Mouse (Mus musculus): ENCODE measurements at regions not wholly inside any gene's neighbourhood (a gene's known extent, or its start where the extent isn't known, plus 50 kb on each side); places are given as distances from the start of the nearest gene placed in this dataset.
A peak's percentile ranks its signal among the peaks of the same experiment; 100 is the strongest.
"Not testable (repeated sequence)": the region's sequence is repeated elsewhere in the genome, so short reads cannot be mapped to it uniquely, and the experiment has no call there.

GRCm38 (mm10) chr6:67881476-67881875 lies 345.9 kb upstream of the Tacstd2 start:
- H3K4me3 ChIP-seq (ENCODE audit: low read depth, low read length); H3K9me3 ChIP-seq (ENCODE audit: control insufficient read depth, low read length): not testable (repeated sequence)
- WGBS, result 81% methylated on average over 4 of the region's 5 CpGs

GRCm38 (mm10) chr6:67857945-67858344 lies 322.3 kb upstream of the Tacstd2 start:
- not testable (repeated sequence) for H3K4me2 ChIP-seq (replicated peaks; ENCODE audit: low read depth, low read length); ATAC-seq (ENCODE audit: low FRiP score); H3K4me3 ChIP-seq (ENCODE audit: low read depth, low read length); H3K4me1 ChIP-seq (replicated peaks; ENCODE audit: control insufficient read depth, insufficient read depth, low read length); DNase-seq (ENCODE audit: low spot score); H3K27ac ChIP-seq (ENCODE audit: low read depth, low read length); H3K27me3 ChIP-seq (ENCODE audit: control insufficient read depth, insufficient read depth, low read length); H3K9me3 ChIP-seq (ENCODE audit: control insufficient read depth, low read length); H3K36me3 ChIP-seq (ENCODE audit: control insufficient read depth, insufficient read depth, low read length); H3K9ac ChIP-seq (ENCODE audit: low read depth, low read length)
- 29% methylated on average over 1 of the region's 1 CpGs for WGBS

More at GRCm38 (mm10) chr6:67881476-67881875, 345.9 kb upstream of the Tacstd2 start:
- H3K9ac ChIP-seq (ENCODE audit: low read depth, low read length); H3K4me2 ChIP-seq (replicated peaks; ENCODE audit: low read depth, low read length); H3K4me1 ChIP-seq (replicated peaks; ENCODE audit: control insufficient read depth, insufficient read depth, low read length); H3K27ac ChIP-seq (ENCODE audit: low read depth, low read length); H3K36me3 ChIP-seq (ENCODE audit: control insufficient read depth, insufficient read depth, low read length); DNase-seq (ENCODE audit: low spot score); ATAC-seq (ENCODE audit: low FRiP score); H3K27me3 ChIP-seq (ENCODE audit: control insufficient read depth, insufficient read depth, low read length): not testable (repeated sequence)

- H3K4me1 ChIP-seq (replicated peaks; ENCODE audit: control insufficient read depth, insufficient read depth, low read length); H3K27ac ChIP-seq (ENCODE audit: low read depth, low read length); ATAC-seq (ENCODE audit: low FRiP score); H3K9ac ChIP-seq (ENCODE audit: low read depth, low read length); H3K4me2 ChIP-seq (replicated peaks; ENCODE audit: low read depth, low read length); H3K36me3 ChIP-seq (ENCODE audit: control insufficient read depth, insufficient read depth, low read length); H3K27me3 ChIP-seq (ENCODE audit: control insufficient read depth, insufficient read depth, low read length); DNase-seq (ENCODE audit: low spot score); H3K9me3 ChIP-seq (ENCODE audit: control insufficient read depth, low read length); H3K4me3 ChIP-seq (ENCODE audit: low read depth, low read length): not testable (repeated sequence)
- 77% methylated on average over 1 of the region's 1 CpGs for WGBS
Observed at GRCm38 (mm10) chr6:67839486-67839885, 303.9 kb upstream of the Tacstd2 start.

GRCm38 (mm10) chr6:67812478-67812877 lies 276.9 kb upstream of the Tacstd2 start:
- H3K4me3 ChIP-seq (ENCODE audit: low read depth, low read length); H3K4me1 ChIP-seq (replicated peaks; ENCODE audit: control insufficient read depth, insufficient read depth, low read length); H3K9me3 ChIP-seq (ENCODE audit: control insufficient read depth, low read length); H3K27ac ChIP-seq (ENCODE audit: low read depth, low read length); H3K4me2 ChIP-seq (replicated peaks; ENCODE audit: low read depth, low read length); H3K36me3 ChIP-seq (ENCODE audit: control insufficient read depth, insufficient read depth, low read length); H3K27me3 ChIP-seq (ENCODE audit: control insufficient read depth, insufficient read depth, low read length); ATAC-seq (ENCODE audit: low FRiP score); H3K9ac ChIP-seq (ENCODE audit: low read depth, low read length): not testable (repeated sequence)
- WGBS, result 10% methylated on average over 3 of the region's 3 CpGs
- DNase-seq (ENCODE audit: low spot score), result peak; percentile 57

- Histone ChIP-seq H3K27me3 (ENCODE audit: control insufficient read depth, insufficient read depth, low read length) (no peaks in the 10 kb centered on the region), H3K27ac (ENCODE audit: low read depth, low read length) (no peak overlapping the region), H3K4me3 (ENCODE audit: low read depth, low read length) (no peak overlapping the region), H3K9me3 (ENCODE audit: control insufficient read depth, low read length) (no peaks in the 10 kb centered on the region), H3K36me3 (ENCODE audit: control insufficient read depth, insufficient read depth, low read length) (no peaks in the 10 kb centered on the region), H3K4me1 (replicated peaks; ENCODE audit: control insufficient read depth, insufficient read depth, low read length) (no peaks in the 10 kb centered on the region), H3K9ac (ENCODE audit: low read depth, low read length) (no peak overlapping the region), H3K4me2 (replicated peaks; ENCODE audit: low read depth, low read length) (no peak overlapping the region)
- no peak for DNase-seq (ENCODE audit: low spot score)
- ATAC-seq (ENCODE audit: low FRiP score), result no peak
Observed at GRCm38 (mm10) chr6:67791393-67791792, 255.8 kb upstream of the Tacstd2 start.

GRCm38 (mm10) chr6:67790742-67791141 lies 255.1 kb upstream of the Tacstd2 start:
- no peak for ATAC-seq (ENCODE audit: low FRiP score)
- WGBS, result 91% methylated on average over 1 of the region's 1 CpGs

GRCm38 (mm10) chr6:67787091-67787765 lies 251.6 kb upstream of the Tacstd2 start:
- WGBS, result 73% methylated on average over 7 of the region's 7 CpGs

More at GRCm38 (mm10) chr6:67790742-67791141, 255.1 kb upstream of the Tacstd2 start:
- H3K4me3 ChIP-seq (ENCODE audit: low read depth, low read length), result no peak overlapping the region
- H3K4me1 ChIP-seq (replicated peaks; ENCODE audit: control insufficient read depth, insufficient read depth, low read length), result no peaks in the 10 kb centered on the region
- no peak overlapping the region for H3K4me2 ChIP-seq (replicated peaks; ENCODE audit: low read depth, low read length)
- no peak overlapping the region for H3K27ac ChIP-seq (ENCODE audit: low read depth, low read length)
- no peak overlapping the region for H3K9ac ChIP-seq (ENCODE audit: low read depth, low read length)
- H3K9me3 ChIP-seq (ENCODE audit: control insufficient read depth, low read length), result no peaks in the 10 kb centered on the region
- H3K36me3 ChIP-seq (ENCODE audit: control insufficient read depth, insufficient read depth, low read length), result no peaks in the 10 kb centered on the region
- DNase-seq (ENCODE audit: low spot score), result no peak
- H3K27me3 ChIP-seq (ENCODE audit: control insufficient read depth, insufficient read depth, low read length), result no peaks in the 10 kb centered on the region

GRCm38 (mm10) chr6:67778883-67779282 lies 243.3 kb upstream of the Tacstd2 start:
- no peak overlapping the region for H3K9ac ChIP-seq (ENCODE audit: low read depth, low read length)
- H3K36me3 ChIP-seq (ENCODE audit: control insufficient read depth, insufficient read depth, low read length), result no peaks in the 10 kb centered on the region
- no peaks in the 10 kb centered on the region for H3K27me3 ChIP-seq (ENCODE audit: control insufficient read depth, insufficient read depth, low read length)
- WGBS, result 79% methylated on average over 4 of the region's 4 CpGs
- H3K4me3 ChIP-seq (ENCODE audit: low read depth, low read length), result no peak overlapping the region
- no peaks in the 10 kb centered on the region for H3K4me1 ChIP-seq (replicated peaks; ENCODE audit: control insufficient read depth, insufficient read depth, low read length)
- DNase-seq (ENCODE audit: low spot score) (no peak), ATAC-seq (ENCODE audit: low FRiP score) (peak; percentile 53; the same call in 1 of the 2 replicates)
- H3K4me2 ChIP-seq (replicated peaks; ENCODE audit: low read depth, low read length), result no peak overlapping the region
- H3K27ac ChIP-seq (ENCODE audit: low read depth, low read length), result no peak overlapping the region
- no peaks in the 10 kb centered on the region for H3K9me3 ChIP-seq (ENCODE audit: control insufficient read depth, low read length)

More at GRCm38 (mm10) chr6:67787091-67787765, 251.6 kb upstream of the Tacstd2 start:
- no peaks in the 10 kb centered on the region for H3K27me3 ChIP-seq (ENCODE audit: control insufficient read depth, insufficient read depth, low read length)
- ATAC-seq (ENCODE audit: low FRiP score) (no peak), DNase-seq (ENCODE audit: low spot score) (no peak)
- H3K4me3 ChIP-seq (ENCODE audit: low read depth, low read length), result no peak overlapping the region
- no peaks in the 10 kb centered on the region for H3K9me3 ChIP-seq (ENCODE audit: control insufficient read depth, low read length)
- H3K36me3 ChIP-seq (ENCODE audit: control insufficient read depth, insufficient read depth, low read length), result no peaks in the 10 kb centered on the region
- no peak overlapping the region for H3K4me2 ChIP-seq (replicated peaks; ENCODE audit: low read depth, low read length)
- no peaks in the 10 kb centered on the region for H3K4me1 ChIP-seq (replicated peaks; ENCODE audit: control insufficient read depth, insufficient read depth, low read length)
- no peak overlapping the region for H3K27ac ChIP-seq (ENCODE audit: low read depth, low read length)
- H3K9ac ChIP-seq (ENCODE audit: low read depth, low read length), result no peak overlapping the region

- H3K4me3 ChIP-seq (ENCODE audit: low read depth, low read length); H3K4me2 ChIP-seq (replicated peaks; ENCODE audit: low read depth, low read length); H3K36me3 ChIP-seq (ENCODE audit: control insufficient read depth, insufficient read depth, low read length); H3K27ac ChIP-seq (ENCODE audit: low read depth, low read length); H3K27me3 ChIP-seq (ENCODE audit: control insufficient read depth, insufficient read depth, low read length); DNase-seq (ENCODE audit: low spot score); H3K9ac ChIP-seq (ENCODE audit: low read depth, low read length); ATAC-seq (ENCODE audit: low FRiP score); H3K4me1 ChIP-seq (replicated peaks; ENCODE audit: control insufficient read depth, insufficient read depth, low read length); H3K9me3 ChIP-seq (ENCODE audit: control insufficient read depth, low read length): not testable (repeated sequence)
- 88% methylated on average over 1 of the region's 1 CpGs for WGBS
Observed at GRCm38 (mm10) chr6:67754102-67754501, 218.5 kb upstream of the Tacstd2 start.

Measured in hindbrain, embryonic 11.5 days (tissue).